Mouse (Mus musculus) layer of hippocampus, adult 9-11 months (tissue): ENCODE results near the gene Nubp2.

Experiments
- DNase-seq: peaks from one replicate; pipeline ENCODE4 v3.0.0; 2022

Gene Nubp2

DNA sequence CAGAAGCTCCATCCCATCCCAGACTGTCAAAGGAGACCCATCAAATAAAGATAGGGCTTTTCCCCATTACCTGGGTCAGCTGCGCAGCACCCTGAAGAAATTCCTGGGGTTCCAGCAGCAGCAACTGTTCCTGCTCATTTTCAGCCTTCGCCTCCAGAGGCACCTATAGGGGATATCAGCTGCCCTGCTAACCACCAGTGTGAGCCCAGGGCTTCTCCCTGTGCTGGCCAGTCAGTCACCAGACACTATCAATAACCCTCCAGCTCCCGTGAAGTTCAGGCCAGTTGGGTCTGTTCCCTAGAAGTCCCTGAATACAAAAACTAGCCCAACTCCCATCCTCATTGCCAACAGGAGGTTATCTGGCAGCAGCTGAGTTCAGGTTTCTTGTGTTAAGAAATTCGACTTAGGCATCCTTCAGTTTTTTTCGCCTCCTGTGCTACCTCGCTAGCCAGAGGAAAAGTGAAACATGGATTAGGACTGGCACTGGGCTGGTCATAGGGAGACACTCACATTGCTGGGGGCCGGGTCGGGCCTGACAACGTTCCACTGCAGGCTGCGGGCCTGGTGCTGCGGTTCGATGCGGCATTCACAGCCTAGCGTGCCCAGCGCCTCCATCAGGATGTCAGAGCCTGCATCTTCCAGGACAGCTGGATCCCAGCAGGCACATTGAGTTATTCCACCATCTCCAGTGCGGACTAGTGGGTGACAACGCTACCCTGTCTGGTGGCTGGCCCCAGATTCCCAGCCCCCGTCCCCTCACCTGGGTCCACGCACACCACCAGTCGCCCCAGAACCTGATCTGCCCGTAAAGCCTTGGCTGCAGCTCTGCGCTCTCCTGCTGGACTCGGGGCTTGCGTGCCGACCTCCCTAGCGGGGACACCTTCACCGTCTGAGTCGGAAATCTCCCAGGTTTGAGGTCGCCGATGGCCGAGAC, 8.2 kb upstream of the Nubp2 start:
- no peak for DNase-seq

- no peak for DNase-seq
These were observed 7.1 kb upstream of the Nubp2 start for GRCm38 (mm10) chr17:24893276-24893675.

- no peak for DNase-seq
These were observed 6.6 kb upstream of the Nubp2 start for GRCm38 (mm10) chr17:24892785-24893184.

GRCm38 (mm10) chr17:24891321-24891720, 5.2 kb upstream of the Nubp2 start:
- no peak for DNase-seq

- no peak for DNase-seq
These were observed 4.3 kb upstream of the Nubp2 start for GRCm38 (mm10) chr17:24890151-24891092.

GRCm38 (mm10) chr17:24888862-24889261, 2.7 kb upstream of the Nubp2 start:
- no peak for DNase-seq

- DNase-seq: no peak
These were observed 1.3 kb upstream of the Nubp2 start for GRCm38 (mm10) chr17:24887291-24888080.

GRCm38 (mm10) chr17:24886932-24887271, 753 bp upstream of the Nubp2 start:
- DNase-seq: no peak

DNA sequence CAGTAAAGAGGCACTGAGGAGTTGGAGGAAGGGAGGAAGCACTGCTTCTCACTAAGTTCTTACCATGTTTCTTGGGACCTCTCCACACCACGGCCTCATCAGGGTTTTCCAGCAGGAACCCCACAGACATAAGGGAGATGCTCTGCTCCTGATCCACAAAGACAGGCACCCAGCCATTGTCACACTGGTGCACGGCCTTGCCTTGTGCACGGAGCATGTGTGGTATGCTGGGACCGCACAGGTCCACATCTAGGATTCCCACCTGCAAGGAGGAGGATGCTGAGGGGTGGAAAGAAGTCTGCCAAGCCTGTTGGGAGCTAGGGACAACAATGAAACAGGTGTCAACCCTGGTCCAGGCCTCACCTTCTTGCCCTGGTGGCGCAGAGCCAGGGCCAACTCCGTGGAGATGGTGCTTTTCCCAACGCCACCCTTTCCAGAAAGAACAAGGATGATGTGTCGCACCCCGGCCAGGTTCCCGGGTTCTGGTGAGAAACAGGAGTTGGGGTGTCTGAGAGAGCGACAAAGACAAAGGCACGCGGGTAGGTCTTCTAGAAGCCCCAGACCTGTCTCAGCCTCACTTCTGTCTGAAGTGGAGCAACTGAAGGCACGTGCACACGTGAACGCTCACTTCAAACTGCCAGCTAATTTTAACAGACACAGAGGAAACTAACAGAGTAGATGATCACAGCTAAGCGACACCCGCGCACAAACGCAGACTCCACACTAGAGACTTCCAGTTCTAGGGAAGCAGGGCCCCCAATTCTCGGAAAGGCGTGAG, 604 bp downstream of the Nubp2 start:
- DNase-seq: no peak

- DNase-seq: no peak
These were observed 1.8 kb downstream of the Nubp2 start for GRCm38 (mm10) chr17:24884391-24884790.

- DNase-seq: no peak
These were observed 4.3 kb downstream of the Nubp2 start for GRCm38 (mm10) chr17:24881738-24882440.

DNA sequence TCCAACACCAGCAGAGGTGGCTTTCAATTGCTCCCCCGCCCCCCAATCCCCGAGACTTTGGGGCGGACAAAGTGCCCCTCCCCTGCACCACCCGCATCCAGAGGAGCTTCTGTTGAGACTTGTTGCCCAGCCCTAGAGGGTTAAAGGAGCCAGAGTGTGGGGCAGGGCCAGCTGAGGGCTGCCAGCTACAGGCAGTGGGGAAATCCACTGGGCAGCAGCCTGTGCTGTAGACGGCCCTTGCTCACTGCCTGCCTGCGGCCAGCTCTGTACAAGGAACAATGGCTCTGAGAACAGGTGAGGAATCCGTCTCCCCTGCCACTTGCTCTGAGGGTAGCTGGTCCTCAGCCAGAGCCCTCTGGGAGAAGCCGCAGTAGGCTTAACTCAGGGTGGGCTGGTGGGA, 7.6 kb downstream of the Nubp2 start:
- DNase-seq: no peak

GRCm38 (mm10) chr17:24878117-24878397, 8.1 kb downstream of the Nubp2 start:
- no peak for DNase-seq

DNA sequence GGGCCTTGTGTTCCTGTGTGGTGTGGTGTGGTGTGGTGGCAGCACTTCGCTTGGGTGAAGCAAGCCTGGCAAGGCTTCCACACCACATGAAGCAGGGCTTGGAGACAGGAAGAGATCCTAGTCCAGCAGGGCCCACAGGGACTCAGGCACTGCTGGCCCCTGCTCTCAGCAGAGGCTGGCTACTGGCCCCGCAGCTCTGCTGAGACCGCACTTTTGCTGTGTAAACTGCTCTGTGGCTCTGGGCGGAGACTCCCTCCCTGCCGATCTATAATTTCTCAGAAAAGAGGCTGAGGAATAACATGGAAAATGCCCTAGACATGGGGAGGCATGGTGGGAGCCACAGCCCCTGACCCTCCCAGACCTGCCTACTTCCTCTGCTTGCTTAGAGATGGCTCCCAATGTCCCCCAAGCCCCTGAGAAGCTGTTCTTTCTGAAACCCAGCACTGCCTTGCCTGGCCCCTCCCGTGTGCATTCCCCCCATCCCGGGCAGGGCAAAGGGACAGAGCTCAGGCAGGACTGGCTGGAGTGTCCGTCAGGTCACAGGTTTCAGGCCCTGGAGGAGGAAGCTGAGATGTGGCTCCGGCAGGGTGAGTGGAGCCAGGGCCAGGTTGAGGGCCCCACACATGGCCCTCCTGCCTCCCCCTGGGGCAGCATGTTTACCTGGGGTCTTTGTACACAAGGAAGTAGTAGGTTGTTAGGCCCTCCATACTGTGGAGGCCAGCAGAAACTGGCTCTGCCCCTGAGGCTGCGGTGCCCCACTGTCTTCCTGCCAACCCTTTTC, 8.6 kb downstream of the Nubp2 start:
- DNase-seq: no peak

GRCm38 (mm10) chr17:24874989-24875388, 11.2 kb downstream of the Nubp2 start:
- DNase-seq: no peak

DNA sequence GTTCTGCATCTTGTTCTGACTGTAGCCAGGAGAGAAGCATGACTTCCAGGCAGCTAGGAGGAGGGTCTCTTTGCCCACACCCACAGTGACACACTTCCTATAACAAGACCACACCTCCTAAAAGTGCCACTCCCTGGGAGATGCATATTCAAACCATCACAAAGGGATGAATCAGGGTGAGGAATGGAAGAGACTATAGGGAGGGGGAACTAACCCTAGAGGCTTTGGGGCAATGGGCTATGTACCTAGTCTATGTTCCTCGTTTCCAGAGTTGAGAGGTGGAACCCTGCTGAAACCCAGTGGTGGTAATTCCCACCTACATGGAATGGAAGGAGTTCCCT, 11.8 kb downstream of the Nubp2 start:
- DNase-seq: no peak

- no peak for DNase-seq
These were observed 12.3 kb downstream of the Nubp2 start for GRCm38 (mm10) chr17:24873695-24874404.

GRCm38 (mm10) chr17:24867914-24868313, 18.2 kb downstream of the Nubp2 start:
- DNase-seq: peak; percentile 61

- DNase-seq: no peak
These were observed 20.4 kb downstream of the Nubp2 start, which contains the start of gene Igfals for GRCm38 (mm10) chr17:24865776-24866175. TSS of gene Igfals (plus strand) at chr17:24865997.

DNA sequence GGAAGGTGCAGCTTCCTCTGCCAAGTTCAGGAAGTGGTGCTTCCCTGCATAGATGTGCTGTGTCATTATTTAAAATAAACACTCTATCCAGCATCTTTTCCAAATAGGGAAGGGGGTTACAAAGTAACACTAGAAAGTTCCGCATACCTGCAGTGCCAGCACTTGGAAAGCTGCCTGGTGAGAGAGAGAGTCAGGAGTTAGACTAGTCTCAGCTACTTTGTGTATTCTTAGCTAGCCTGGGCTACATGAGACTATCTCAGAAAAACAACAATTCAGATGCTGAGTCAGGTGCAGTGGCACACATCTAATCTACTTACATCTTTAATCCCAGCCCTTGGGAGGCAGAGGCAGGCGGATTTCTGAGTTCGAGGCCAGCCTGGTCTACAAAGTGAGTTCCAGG, 24.4 kb downstream of the Nubp2 start:
- DNase-seq: no peak
